Mouse (Mus musculus): Measurements from ENCODE around the gene Crabp1. TPM values are rescaled to one million over a fixed set of nuclear protein-coding genes. Genes with fewer than 3 reads are reported as not detected.

The Crabp1 gene
- polyA plus RNA-seq, 1 experiment = not detected

GRCm38 (mm10) chr9:54738376-54738775 is 26.2 kb upstream of the Crabp1 start:
- Histone ChIP-seq H3K9me3 (no peaks in the 10 kb centered on the region), H3K27me3 (replicated peaks) (peaks cover 27% of the 10 kb centered on the region), H3K4me3 (replicated peaks) (no peak overlapping the region), H3K36me3 (replicated peaks; ENCODE audit: low read length) (no peaks in the 10 kb centered on the region), H3K4me1 (peaks cover 23% of the 10 kb centered on the region)
- TF ChIP-seq FLI1 (IDR thresholded peaks at IDR 0.05; ENCODE audit: low read length) = no peak
- TF ChIP-seq GATA1 (IDR thresholded peaks at IDR 0.05; ENCODE audit: borderline replicate concordance, low read length) = no peak

GRCm38 (mm10) chr9:54743891-54744290 is 20.7 kb upstream of the Crabp1 start:
- peaks cover 12% of the 10 kb centered on the region for H3K4me1 ChIP-seq
- peaks cover 48% of the 10 kb centered on the region for H3K27me3 ChIP-seq (replicated peaks)
- no peak for TF ChIP-seq FLI1 (IDR thresholded peaks at IDR 0.05; ENCODE audit: low read length)
- TF ChIP-seq GATA1 (IDR thresholded peaks at IDR 0.05; ENCODE audit: borderline replicate concordance, low read length) = no peak
- no peaks in the 10 kb centered on the region for H3K36me3 ChIP-seq (replicated peaks; ENCODE audit: low read length)
- H3K4me3 ChIP-seq (replicated peaks) = no peak overlapping the region
- H3K9me3 ChIP-seq = no peaks in the 10 kb centered on the region

GRCm38 (mm10) chr9:54745740-54746370 is 18.7 kb upstream of the Crabp1 start:
- Histone ChIP-seq H3K9me3 (no peaks in the 10 kb centered on the region), H3K4me1 (peaks cover 8% of the 10 kb centered on the region), H3K4me3 (replicated peaks) (no peak overlapping the region), H3K27me3 (replicated peaks) (peaks cover 58% of the 10 kb centered on the region), H3K36me3 (replicated peaks; ENCODE audit: low read length) (no peaks in the 10 kb centered on the region)
- TF ChIP-seq GATA1 (IDR thresholded peaks at IDR 0.05; ENCODE audit: borderline replicate concordance, low read length) = no peak

- Histone ChIP-seq H3K4me1 (peaks cover 4% of the 10 kb centered on the region; the same call in 1 of the 2 replicates), H3K36me3 (replicated peaks; ENCODE audit: low read length) (no peaks in the 10 kb centered on the region), H3K27me3 (replicated peaks) (peaks cover 74% of the 10 kb centered on the region), H3K4me3 (replicated peaks) (no peak overlapping the region), H3K9me3 (no peaks in the 10 kb centered on the region)
- TF ChIP-seq FLI1 (IDR thresholded peaks at IDR 0.05; ENCODE audit: low read length) = no peak
- TF ChIP-seq GATA1 (IDR thresholded peaks at IDR 0.05; ENCODE audit: borderline replicate concordance, low read length) = no peak
Measured at GRCm38 (mm10) chr9:54750215-54750981, 14.2 kb upstream of the Crabp1 start.

- H3K9me3 ChIP-seq = 0 out of 2 replicates have a peak, but pooled peaks cover under 1% of the 10 kb centered on the region
- H3K36me3 ChIP-seq (replicated peaks; ENCODE audit: low read length) = no peaks in the 10 kb centered on the region
- peaks cover 71% of the 10 kb centered on the region for H3K27me3 ChIP-seq (replicated peaks)
- no peak for TF ChIP-seq GATA1 (IDR thresholded peaks at IDR 0.05; ENCODE audit: borderline replicate concordance, low read length)
- TF ChIP-seq FLI1 (IDR thresholded peaks at IDR 0.05; ENCODE audit: low read length) = no peak
- no peaks in the 10 kb centered on the region for H3K4me1 ChIP-seq
- H3K4me3 ChIP-seq (replicated peaks) = no peak overlapping the region
Measured at GRCm38 (mm10) chr9:54751684-54752083, 12.9 kb upstream of the Crabp1 start.

GRCm38 (mm10) chr9:54752201-54752943 is 12.2 kb upstream of the Crabp1 start:
- Histone ChIP-seq H3K27me3 (replicated peaks) (peaks cover 71% of the 10 kb centered on the region), H3K9me3 (0 out of 2 replicates have a peak, but pooled peaks cover 4% of the 10 kb centered on the region), H3K4me1 (no peaks in the 10 kb centered on the region), H3K4me3 (replicated peaks) (no peak overlapping the region), H3K36me3 (replicated peaks; ENCODE audit: low read length) (no peaks in the 10 kb centered on the region)
- TF ChIP-seq FLI1 (IDR thresholded peaks at IDR 0.05; ENCODE audit: low read length) (no peak), GATA1 (IDR thresholded peaks at IDR 0.05; ENCODE audit: borderline replicate concordance, low read length) (no peak)

- Histone ChIP-seq H3K4me1 (no peaks in the 10 kb centered on the region), H3K9me3 (0 out of 2 replicates have a peak, but pooled peaks cover 4% of the 10 kb centered on the region), H3K4me3 (replicated peaks) (no peak overlapping the region), H3K27me3 (replicated peaks) (peaks cover 66% of the 10 kb centered on the region), H3K36me3 (replicated peaks; ENCODE audit: low read length) (no peaks in the 10 kb centered on the region)
- TF ChIP-seq FLI1 (IDR thresholded peaks at IDR 0.05; ENCODE audit: low read length) (no peak), GATA1 (IDR thresholded peaks at IDR 0.05; ENCODE audit: borderline replicate concordance, low read length) (no peak)
Measured at GRCm38 (mm10) chr9:54752944-54753295, 11.6 kb upstream of the Crabp1 start.

- Histone ChIP-seq H3K4me3 (replicated peaks) (no peak overlapping the region), H3K9me3 (0 out of 2 replicates have a peak, but pooled peaks cover 4% of the 10 kb centered on the region), H3K36me3 (replicated peaks; ENCODE audit: low read length) (no peaks in the 10 kb centered on the region), H3K4me1 (peaks cover 2% of the 10 kb centered on the region), H3K27me3 (replicated peaks) (peaks cover 74% of the 10 kb centered on the region)
- no peak for TF ChIP-seq GATA1 (IDR thresholded peaks at IDR 0.05; ENCODE audit: borderline replicate concordance, low read length)
- TF ChIP-seq FLI1 (IDR thresholded peaks at IDR 0.05; ENCODE audit: low read length) = no peak
Measured at GRCm38 (mm10) chr9:54759592-54759991, 5.0 kb upstream of the Crabp1 start.

- Histone ChIP-seq H3K27me3 (replicated peaks) (peaks cover 91% of the 10 kb centered on the region), H3K4me3 (replicated peaks) (no peak overlapping the region), H3K36me3 (replicated peaks; ENCODE audit: low read length) (no peaks in the 10 kb centered on the region), H3K4me1 (peaks cover 13% of the 10 kb centered on the region), H3K9me3 (no peaks in the 10 kb centered on the region)
- TF ChIP-seq FLI1 (IDR thresholded peaks at IDR 0.05; ENCODE audit: low read length) (no peak), GATA1 (IDR thresholded peaks at IDR 0.05; ENCODE audit: borderline replicate concordance, low read length) (no peak)
Measured at GRCm38 (mm10) chr9:54764091-54764490, 457 bp upstream of the Crabp1 start.

All from megakaryocyte, embryonic 14.5 days (primary cell).